Mouse (Mus musculus) thymus, postnatal 10 days (tissue): ENCODE results near the gene Tmem56.

Experiments
- DNase-seq, 2 experiments: peaks; one replicate each; pipeline ENCODE4 v3.0.0; 2021; ENCODE audit warnings: low spot score in 2 of 2

Tmem56 gene

DNA sequence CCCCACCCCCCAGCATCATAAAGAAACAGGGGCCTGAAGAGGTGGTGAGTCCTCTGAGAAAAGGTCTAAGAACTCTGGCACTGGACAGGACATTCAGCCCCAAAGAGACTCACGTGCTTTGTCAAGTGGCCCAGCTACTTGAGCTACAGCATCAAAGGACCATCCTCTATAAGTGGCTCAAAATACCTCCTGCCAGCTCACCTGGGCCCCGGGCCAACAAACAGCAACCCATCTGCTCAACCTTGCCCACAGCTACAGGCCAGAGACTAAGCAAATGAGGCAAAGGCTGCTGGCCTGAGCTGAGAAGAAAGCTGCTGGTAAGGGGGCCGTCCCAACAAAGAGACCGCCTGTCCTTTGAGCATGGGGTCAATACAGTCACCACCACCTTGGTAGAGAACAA lies 5.3 kb downstream of the Tmem56 start:
- no peak for DNase-seq

DNA sequence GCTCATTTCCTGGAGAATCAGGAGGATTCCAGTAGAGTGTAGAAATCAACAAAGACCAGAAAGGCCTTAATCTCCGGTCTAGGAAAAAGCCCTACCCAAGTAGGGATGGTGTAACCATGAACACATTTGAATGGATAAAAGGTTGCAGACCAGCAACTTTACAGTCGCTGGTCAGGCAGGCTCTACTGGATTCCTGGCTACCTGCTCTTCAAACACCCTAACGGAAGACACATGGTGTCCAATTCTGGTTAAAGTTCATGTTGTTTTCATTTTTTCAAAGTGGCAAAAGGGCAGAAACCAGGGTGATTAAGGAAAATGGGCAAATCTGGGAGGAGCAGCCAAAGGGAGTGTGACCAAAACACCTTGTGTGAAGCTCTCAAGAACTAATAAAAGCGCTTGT lies 5.9 kb downstream of the Tmem56 start:
- DNase-seq = no peak

- DNase-seq = no peak
Observed at GRCm38 (mm10) chr3:121274010-121274409, 8.9 kb downstream of the Tmem56 start.

DNA sequence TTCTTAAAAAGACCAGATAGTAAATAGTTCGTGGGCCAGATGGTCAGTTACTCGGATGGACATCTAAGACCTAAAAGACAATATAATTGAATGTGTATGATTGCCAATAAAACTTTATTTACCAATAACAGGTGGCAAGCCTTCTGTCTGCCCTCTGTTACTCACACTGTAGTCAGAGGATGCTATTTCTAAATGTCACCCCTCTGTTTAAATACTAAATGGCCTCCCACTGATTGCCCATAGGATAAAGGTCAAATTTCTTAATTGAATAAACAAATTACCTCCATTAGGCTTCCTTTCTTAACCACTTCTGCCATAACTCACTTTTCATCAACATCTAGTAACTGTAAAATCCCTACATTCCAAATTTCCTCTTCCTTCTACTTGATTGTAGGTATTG lies 10.3 kb downstream of the Tmem56 start:
- DNase-seq = no peak

- no peak for DNase-seq
Observed at GRCm38 (mm10) chr3:121267283-121267682, 15.6 kb downstream of the Tmem56 start.

DNA sequence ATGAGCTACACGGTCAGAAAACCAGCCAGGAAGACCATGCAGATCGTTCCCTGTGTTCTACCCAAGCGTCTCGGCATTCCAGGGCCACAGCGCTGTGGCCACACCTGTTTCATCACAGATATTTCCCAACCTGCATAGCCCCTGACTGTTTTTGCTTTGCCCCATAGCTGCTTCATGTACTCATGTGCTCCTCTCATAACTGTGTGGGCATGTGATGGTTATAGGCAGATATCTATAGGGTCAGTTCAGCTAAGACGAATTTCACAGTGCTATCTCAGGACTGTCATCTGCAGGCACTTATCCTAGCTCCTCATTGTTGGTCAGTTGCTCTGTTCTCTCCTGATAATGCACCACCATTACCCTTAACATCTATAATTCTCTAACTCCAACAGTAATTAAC lies 18.7 kb downstream of the Tmem56 start:
- no peak for DNase-seq

DNA sequence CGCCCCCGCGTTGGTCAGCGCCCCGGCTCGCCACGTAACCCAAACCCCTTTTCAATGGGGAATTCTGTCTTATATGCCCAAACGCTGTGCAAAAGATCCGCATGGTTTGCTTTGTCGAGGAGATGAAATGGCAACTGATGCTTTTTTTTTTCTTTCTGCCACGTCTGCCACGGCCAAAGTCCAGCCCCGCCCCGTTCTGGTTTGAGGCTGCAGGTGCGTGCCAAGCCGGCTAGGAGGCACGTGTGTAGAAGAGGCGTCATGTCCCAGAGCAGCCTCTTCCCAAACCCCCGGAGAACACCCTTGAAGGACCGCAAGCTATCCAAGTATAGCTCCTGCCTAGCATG lies 19.7 kb downstream of the Tmem56 start:
- DNase-seq = peak in 1 of 2 experiments; percentile 17

DNA sequence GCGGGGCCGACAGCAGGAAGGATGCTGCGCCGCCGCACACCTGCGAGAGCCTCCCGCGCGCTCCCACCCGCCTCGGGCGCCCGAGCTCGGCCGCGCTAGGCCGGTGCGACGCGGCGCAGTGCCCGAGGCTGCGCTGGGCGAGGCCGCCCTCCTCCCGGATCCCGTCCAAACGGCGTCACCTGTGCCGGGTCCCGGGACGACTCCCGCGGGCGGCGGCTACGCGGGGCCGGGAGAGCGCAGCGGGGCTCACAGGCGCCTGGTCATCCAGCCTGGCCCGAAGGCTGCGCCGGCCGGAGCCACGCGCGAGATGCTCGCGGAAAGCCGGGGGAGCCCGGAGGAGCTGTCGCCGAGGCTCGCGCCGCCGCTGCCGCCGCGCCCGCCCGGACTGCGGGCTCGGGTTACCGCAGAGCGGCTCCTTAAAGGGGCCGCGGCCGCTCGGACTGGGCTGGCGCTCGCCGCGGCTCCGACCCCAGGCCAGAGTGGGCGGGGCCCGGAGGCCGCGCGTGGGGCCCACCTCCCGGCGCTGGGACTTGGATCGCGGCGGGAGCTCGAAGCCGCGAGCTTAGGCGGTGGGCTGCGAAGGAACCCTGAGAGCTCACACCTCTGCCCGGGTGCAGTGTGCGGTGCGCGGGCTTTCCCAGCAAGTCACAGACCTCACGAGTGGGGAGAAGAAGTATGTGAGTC lies 20.2 kb downstream of the Tmem56 start:
- DNase-seq = peak in 1 of 2 experiments; percentile 40

DNA sequence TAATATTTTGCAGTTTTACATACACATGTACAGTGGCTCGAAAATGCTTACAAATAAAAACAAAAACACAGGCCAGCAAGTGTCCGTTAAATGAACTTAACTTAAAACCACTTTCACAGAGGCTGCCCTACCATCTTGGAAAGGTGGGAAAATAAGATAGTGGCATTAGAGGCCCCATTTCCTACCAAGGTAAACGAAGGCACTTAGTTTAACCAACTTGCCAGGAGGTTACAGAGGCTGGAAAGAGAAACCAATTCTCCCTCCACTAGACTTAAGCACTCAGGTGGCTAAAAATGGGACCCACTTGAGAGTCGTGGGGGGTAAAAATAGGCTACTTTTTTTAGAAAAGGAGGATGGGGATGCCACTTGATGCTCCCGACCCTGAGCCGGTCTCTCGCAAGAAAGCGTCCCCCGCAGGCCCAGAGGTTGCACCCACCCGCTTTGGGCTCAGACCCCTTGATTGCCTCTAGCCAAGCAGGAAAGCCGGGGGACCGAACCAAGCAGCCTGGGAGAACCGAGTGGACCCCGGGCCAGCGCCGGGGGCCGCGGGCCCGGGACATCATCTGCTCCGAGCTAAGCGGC lies 20.9 kb downstream of the Tmem56 start:
- no peak for DNase-seq

GRCm38 (mm10) chr3:121261251-121261650 lies 21.6 kb downstream of the Tmem56 start:
- no peak for DNase-seq

- no peak for DNase-seq
Observed at GRCm38 (mm10) chr3:121260831-121261230, 22.1 kb downstream of the Tmem56 start.

DNA sequence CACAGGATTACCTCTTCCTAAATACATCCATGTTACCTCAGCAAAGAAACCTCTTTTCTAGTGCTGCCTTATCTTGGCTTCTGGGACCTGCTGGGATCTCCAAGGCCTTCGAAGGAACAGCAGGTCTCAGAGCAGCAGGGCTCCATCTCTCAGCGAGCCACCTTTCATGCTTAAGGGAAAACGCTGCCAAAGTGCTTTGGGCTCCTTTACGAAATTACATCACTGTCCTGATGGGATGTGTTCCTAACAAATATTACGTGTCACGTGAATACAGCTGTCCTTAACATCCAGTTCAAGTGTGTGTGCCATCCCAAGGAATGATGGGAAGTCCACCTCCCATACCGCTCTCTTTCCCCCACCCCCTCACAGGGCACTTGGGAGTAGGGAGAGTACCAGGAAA lies 22.9 kb downstream of the Tmem56 start:
- no peak for DNase-seq

GRCm38 (mm10) chr3:121258521-121259478 lies 24.1 kb downstream of the Tmem56 start:
- no peak for DNase-seq

DNA sequence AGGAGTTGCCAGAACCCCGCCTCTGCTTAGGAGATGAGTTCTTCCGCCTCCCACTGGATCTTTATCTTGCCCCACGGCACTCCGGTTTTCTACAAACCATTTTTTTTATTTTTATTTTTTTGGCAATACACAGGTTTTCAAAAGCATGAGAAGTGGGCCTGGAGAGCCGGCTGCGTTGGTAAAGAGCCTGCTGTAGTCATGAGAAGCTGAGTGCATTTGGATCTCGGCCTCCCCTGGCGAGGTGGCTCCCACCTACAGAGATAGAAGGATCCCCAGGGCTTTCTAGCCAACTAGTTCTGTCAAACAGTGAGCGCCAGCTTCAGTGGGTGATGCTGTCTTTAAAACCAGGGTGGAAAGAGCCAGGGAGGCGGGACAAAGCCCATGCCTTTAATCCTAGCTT lies 25.5 kb downstream of the Tmem56 start:
- no peak for DNase-seq

DNA sequence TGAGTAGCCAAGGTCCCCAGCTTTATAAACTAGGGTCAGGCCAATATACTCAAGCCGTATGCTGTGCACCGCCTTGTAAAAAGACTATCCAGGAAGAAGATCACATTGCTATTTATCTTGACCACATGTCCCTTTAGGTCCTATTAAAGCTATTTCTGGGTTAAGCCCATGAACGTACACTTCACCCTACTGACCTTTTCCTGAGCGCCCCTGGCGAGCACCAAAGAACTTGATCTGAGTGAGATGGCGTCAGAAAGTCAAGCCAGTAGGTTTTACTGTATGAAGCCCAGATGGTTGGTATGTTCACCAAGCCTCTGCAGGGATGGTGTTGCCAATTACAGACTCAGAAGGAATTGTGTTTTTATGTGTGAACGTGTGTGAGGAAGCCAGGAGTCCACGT lies 26.8 kb downstream of the Tmem56 start:
- DNase-seq = no peak

DNA sequence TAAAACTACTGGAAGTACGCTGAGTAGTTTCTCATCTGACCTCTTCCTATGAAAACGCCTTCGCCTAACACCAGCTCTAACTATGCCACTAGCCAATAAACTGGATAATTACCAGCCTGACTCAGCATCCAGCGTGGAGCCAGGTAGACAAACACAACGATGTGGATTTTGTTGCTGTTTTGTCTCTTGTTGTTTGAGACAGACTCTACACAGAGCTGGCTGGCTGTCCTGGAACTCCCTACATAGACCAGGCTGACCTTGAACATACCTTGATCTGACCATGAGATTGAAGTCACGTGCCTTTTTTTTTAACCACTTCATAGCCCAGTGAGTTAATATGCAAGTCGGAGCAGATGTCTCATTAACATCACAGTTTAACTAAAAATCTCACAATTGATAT lies 27.4 kb downstream of the Tmem56 start:
- no peak for DNase-seq

GRCm38 (mm10) chr3:121250576-121251433 lies 32.1 kb downstream of the Tmem56 start:
- DNase-seq = no peak

DNA sequence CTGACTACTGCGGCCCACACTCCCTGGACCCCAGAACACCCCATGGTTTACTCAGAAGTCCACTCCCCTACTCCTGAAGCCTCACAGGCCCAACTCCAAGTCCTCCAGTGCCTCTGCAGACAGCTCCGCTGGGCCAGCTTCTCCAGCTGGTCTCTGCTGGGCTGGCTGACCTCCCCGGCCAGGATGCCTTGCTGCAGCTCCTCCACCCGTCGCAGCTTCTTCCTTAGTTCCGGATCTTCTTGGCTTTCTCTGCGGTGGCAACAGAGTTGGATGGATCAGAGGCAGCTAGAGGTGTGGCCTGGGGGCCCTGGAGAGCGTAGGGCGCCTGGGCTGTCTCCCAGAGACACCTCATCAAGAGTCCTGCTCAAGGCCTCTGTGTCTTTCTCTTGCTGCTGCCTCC lies 32.9 kb downstream of the Tmem56 start:
- no peak for DNase-seq

DNA sequence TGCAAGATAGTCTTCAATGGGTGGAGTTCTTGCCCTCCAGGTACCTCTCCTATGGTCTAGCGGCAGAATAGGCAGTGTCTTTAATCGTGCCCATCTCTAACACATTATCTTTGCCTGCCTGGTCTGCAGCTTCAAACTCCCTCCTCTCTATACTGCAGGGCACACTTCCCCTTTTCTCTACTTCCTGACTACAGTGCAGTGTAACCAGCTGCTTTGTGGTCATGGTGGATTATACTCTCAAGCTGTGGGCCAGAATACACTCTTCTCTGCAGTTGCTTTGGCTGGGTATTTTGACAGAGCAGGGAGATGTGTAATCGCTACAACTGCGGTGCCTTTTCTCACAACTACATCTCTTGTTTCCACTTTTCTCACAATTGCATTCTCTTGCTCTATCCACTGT lies 40.0 kb downstream of the Tmem56 start:
- peak; percentile 19 to 39 for DNase-seq

GRCm38 (mm10) chr3:121242111-121242936 lies 40.6 kb downstream of the Tmem56 start:
- DNase-seq = no peak
